Mouse (Mus musculus) adrenal gland, postnatal 14 days (tissue): Measurements from ENCODE around the gene Vmn2r59. TPM values are rescaled to one million over a fixed set of nuclear protein-coding genes. Genes with fewer than 3 reads are reported as not detected.
"Not testable (repeated sequence)": the region's sequence is repeated elsewhere in the genome, so short reads cannot be mapped to it uniquely, and the experiment has no call there.

Experiments
- DNase-seq: peaks from one replicate; pipeline ENCODE4 v3.0.0; 2021; ENCODE audit warnings: mixed read lengths
- long read RNA-seq, 2 experiments: library from polyadenylated mRNA; stranded (forward); transcript quantifications; one replicate each; pipeline ENCODE4 v2.0.0; 2021
- total RNA-seq: library from RNA; stranded (reverse); gene quantifications from 2 replicates; pipeline ENCODE4 v1.2.3, GENCODE M21; 2021

The Vmn2r59 gene
- not detected in 2 replicates for total RNA-seq
- long read RNA-seq, experiment 1: 0 reads
- long read RNA-seq, experiment 2: 0 reads

DNA sequence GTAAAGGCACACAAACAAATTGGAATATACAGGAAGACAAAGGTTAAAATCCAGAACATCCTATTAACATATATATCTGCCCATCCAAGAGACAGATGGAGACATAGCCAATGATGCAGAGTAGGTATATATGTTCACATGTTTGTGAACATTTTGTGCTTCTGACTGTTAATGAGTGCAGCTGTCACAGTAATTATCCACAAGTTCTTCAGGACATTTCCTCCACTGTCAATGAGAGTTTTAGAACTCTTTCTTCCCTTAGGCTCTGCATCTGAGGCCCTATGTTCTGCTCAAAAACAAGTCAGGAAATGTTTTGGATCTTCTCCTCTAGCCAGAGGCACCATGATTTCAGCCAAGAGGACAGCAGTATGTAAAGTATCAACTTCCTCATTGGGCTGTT, at the start of gene Vmn2r59:
Gene Vmn2r59, minus strand, starts transcription at position 101 of the 400 bp plus-strand sequence.
- no peak for DNase-seq

DNA sequence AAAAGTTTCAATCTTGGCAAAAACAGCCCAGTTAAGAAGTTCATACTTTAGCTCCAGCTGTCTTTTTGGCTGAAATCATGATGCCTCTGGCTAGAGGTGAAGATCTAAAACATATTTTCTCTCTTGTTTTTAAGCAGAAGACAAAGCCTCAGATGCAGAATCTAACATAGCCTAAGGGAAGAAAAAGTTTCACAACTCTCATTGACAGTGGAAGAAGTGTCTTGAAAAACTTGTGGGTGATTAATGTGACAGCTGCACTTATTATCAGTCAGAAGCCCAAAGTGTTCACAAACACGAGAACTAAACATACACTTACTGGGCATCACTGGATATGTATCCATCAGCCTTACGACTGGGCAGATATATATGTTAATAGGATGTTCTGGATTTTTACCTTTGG, 48.6 kb upstream of the Vmn2r59 start, which contains the start of gene Vmn2r60:
Gene Vmn2r60, plus strand, starts transcription at position 301 of the 400 bp plus-strand sequence.
- no peak for DNase-seq

DNA sequence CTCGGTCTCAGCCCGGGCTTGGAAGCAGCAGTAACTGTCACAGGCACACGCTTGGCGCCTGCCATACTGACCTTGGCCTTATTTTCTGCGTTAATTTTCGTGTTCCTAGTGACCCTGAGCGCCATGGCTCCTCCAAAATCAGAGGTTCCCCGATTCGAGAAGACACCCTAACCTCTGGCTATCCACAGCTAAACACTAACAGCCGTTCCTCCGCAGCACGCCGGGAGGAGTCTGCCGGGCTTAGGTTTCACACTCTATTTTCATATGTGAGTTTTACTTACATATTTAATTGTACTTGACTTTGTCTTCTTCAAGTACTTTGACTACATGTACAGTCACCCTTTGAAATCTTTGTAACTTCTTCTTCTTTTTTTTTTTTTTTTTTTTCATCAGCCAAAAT, 48.2 kb upstream of the Vmn2r59 start:
- DNase-seq: not testable (repeated sequence)

Other genes with a start within 250 kb of the Vmn2r59 start
- gene Vmn2r58, start 186.3 kb downstream of the Vmn2r59 start, total RNA-seq: not detected in 2 replicates
- gene Vmn2r60, start 48.7 kb upstream of the Vmn2r59 start, total RNA-seq: not detected in 2 replicates
- not detected in 2 replicates for gene Vmn2r61, start 201.0 kb upstream of the Vmn2r59 start, total RNA-seq